Mouse (Mus musculus): ENCODE measurements around the gene Svip.

GRCm38 (mm10) chr7:51964681-51965080 is 41.1 kb downstream of the Svip start:
- TF ChIP-seq MAFK (IDR thresholded peaks at IDR 0.05; ENCODE audit: insufficient read depth, low read depth, low read length) (no peak), CHD2 (IDR thresholded peaks at IDR 0.05; ENCODE audit: low read depth, low read length) (no peak), HCFC1 (IDR thresholded peaks at IDR 0.05; ENCODE audit: borderline replicate concordance, insufficient read depth, low read length) (no peak)

All from ES-E14 (cell line).